Mouse (Mus musculus) E14TG2a.4 (cell line): ENCODE data around the gene Zdhhc6.

Source experiments
- CTCF ChIP-seq: conservative IDR thresholded peaks from 2 replicates; pipeline ENCODE4 v1.5.1; 2014; ENCODE audit warnings: low read length
- POU5F1 ChIP-seq: IDR thresholded peaks from 2 replicates; pipeline ENCODE4 v1.6.1; 2014; ENCODE audit warnings: low read length, borderline replicate concordance

GRCm38 (mm10) chr19:55284093-55284492 is 31.7 kb downstream of the Zdhhc6 start:
- TF ChIP-seq CTCF (no peak), POU5F1 (no peak)
